Mouse (Mus musculus): ENCODE results near the gene Fxyd2.

The Fxyd2 gene

DNA sequence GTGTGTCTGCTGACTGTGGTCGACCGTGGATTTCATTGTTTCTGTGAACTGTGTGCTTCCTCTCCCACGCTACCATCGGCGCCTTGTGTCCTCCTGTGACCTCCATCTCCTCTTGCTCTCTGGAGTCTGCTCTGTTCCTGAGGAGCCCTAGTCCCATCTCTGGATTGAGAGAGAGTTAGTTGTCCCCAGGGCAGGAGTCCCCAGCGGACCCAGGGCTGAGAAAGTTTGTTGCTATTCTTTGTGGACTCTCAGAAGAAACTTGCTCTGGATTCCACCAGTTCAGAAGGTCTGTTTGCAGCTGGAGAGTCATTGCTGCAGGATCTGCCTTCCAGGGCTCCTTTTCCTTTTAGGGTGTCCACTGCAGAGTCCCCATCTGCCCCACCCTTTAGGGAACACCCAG is 4.3 kb upstream of the Fxyd2 start:
- no peak for DNase-seq

DNA sequence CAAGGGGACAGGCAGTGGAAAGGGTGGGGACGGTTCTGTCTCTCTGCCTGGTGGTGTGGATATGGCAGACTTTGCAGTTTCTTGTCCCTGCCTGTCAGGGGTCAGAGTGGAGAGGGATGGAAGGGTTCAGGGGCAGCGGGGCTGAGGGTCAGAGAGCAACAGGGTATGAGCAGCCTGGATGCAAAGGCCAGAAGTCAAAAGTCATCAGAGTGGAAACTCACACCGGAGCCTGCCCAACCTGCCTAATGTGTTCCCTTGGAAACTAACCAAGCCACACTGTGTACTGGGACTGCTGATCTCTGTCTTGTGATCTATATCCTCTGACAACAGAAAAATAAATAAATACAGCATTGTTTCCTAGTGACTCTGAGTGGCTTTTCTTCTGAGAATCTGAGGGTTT is 3.7 kb upstream of the Fxyd2 start:
- no peak for DNase-seq

DNA sequence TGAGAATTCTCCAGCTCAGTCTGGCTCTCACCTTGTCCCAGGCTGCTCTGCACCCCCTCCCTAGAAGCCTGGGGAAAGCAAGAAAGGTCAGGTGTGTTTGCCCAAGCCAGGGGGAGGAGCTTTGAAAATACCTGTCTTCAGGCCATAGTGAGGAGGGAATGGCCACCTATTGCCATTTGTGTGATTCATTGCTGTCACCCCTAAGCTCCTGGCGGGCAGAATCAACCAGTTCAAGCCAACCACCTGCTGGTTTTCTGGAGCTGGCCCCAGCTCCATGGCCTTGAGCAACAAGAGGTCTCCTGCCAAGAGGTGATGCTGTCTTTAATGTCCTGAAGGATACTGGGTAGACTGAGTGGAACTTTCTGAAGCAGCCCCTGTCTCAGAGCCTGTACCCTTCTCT is 1.1 kb upstream of the Fxyd2 start:
- DNase-seq = peak in 1 of 2 experiments; percentile 51

DNA sequence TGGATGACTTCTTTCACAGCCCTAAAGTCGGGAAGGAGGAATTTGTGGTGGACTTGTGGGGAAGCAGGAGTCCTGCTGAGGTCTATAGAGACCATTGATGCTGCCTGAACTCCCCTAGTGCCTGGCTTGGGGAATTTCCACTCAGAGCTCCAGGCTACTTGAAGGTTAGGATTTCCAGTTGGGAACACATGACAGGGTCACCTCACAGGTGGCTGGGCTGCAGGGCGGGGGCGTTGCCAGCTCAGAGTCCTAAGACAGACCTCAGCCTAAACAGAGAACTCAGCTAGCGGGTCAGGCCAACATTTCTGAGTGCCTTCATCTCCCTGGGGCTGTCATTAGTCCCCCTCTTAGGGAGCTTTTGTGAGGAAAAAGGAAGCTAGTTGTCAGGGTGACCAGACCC is 2.4 kb downstream of the Fxyd2 start:
- DNase-seq = peak in 1 of 2 experiments; percentile 64

DNA sequence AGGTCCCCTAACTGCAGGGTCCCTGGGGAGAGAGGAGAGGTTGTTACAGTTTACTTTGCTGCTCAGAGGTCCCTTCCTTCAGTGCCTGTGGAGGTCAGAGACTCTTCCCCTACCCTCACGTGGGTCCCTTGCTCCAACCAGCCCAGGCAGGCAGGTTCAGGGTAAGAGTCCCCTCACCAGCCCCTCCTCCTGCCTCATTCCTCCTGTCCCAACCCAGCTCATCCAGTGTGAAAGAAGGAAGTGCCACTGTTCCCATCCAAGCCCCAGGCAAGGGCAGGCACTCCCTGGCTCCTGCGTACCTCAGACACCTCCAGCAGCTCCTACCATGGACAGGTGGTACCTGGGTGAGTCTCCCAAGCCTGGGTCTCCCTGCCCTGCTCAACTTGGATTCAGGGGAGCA is 3.5 kb downstream of the Fxyd2 start:
- DNase-seq = peak in 1 of 2 experiments; percentile 56

DNA sequence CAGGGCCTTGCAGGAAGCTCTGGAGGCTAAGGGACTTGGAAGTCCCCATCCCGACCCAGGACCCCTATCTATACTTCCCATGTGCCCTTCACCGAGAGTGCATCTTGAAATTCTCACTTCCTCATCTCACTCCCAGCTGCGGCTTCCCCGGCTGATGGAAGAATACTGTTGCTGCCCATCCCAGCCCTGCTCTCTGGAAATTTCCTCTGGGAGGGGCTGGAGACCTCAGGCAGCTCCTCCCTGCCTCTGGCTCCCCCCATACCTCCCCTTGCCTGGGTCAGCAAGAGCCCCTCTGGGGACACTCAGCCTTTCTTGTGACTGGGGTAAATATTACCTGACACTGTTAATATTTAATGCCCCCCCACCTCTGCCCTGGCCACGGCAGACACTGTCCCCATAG is 6.2 kb downstream of the Fxyd2 start:
- peak; percentile 51 to 69 for DNase-seq

DNA sequence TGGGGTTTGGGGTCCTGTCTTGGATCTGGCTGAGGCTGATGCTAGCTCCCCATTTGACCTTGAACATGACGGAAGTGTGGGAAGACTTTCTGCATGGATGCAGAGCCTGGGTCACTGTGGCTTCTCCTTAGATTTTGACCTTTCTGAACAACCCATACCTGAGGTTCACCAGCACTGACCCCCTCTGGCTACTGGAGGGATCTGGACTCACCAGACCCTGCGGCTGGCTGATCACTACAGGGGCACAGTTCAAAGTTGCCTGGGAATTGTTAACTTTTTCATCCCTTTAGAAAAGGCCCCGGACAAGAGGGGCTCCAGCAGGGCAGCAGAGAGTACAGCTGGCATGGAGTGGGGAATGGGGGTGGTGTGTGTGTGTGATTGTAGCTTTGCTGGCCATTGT is 7.3 kb downstream of the Fxyd2 start:
- peak in 1 of 2 experiments; percentile 53 for DNase-seq

DNA sequence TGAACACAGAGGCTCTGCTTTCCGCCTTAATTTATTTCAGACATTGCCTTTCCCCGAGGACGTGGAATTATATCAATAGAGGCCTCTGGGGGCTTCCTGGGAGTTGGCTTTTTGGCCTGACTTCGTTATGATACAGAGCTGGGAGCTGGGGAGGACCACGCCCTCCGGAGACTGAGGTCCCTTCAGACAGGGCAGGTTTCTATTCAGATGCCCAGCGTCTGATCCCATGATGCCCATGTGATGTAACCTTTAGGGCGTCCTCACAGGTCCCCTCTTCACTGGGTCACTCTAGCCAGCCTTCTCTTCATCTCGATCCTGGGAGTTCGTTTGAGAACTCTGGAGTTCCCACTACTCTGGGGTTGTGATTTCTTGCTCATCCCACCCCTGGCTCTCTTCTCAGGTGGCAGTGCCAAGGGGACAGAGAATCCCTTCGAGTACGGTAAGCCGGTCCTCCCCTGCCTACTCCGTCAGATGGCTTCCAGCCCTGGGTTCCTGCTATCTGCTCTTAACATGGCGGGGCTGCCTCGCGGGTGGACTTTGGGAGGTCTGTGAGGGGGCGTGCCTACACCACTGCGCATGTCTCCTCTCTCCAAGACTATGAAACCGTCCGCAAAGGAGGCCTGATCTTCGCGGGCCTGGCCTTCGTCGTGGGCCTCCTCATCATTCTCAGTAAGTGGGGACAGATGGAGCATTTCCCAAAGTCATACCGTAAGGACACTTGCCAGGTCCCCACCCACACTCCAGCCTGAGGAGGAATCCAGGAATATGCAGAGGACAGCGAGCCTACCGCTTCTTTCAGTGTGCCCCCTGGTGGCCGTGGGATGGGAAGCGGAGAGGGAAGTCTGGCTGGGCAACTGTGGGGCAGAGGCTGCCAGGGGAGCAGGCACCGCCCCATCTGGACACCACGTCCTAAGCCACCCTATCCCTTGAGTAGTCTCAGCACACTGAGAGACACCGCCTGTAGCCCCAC is 8.5 kb downstream of the Fxyd2 start:
- DNase-seq = peak; percentile 91 to 93

DNA sequence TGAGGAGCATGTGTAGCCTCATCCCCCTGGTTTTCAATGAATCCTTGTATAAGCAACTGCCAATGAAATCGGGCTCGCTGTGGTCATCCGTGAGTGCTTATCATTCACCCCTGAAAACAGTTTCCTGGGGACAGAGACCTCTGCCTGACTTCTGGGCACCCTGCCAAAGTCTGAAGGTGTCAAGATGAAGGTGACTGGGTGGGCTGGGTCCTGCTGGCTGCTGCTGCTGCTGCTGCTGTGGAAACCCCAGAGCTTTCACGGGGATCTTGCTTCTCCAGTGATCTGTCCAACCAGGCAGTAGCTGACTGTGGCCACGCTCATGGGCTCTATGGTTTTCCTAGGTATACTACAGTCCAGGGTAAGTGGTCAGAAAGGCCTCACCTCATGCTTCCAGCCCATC is 10.7 kb downstream of the Fxyd2 start:
- no peak for DNase-seq

DNA sequence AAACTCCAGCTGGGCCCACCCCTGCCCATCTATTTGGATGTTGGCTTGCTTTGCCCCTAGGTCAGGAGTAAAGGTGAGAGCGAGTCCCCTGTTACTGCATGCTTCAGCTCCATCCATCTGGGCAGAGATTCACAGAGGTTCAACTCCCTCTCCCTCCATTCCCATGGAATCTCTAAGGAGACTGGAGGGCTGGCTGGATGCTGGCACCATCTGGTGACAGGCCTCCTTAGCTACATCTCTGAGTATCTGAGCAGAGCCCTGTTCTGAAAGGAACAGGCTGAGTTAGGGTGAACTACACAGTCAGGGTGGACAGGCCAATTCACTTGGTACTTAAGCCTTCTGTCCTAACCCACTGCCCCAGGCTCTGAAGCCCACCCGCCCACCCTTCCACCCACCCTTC is 11.1 kb downstream of the Fxyd2 start:
- no peak for DNase-seq

DNA sequence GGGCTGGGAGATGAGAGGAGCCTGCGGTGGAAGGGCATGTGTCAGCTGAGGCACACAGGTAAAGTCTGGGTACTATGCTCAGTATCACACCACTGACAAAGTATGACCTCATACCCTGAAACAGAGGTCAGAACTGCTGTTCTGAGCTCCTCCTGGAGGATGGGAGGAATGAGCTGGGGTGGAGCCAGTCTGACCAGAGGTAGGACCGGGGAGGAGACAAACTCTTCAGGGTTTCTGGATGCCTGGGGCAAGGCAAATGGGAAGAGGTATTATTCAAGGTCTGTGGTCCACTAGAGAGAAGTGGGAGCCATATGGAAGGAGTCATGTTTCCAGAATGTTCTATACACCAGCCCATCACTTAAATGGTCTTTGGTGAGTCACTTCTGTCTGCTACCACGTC is 11.6 kb downstream of the Fxyd2 start:
- DNase-seq = no peak

DNA sequence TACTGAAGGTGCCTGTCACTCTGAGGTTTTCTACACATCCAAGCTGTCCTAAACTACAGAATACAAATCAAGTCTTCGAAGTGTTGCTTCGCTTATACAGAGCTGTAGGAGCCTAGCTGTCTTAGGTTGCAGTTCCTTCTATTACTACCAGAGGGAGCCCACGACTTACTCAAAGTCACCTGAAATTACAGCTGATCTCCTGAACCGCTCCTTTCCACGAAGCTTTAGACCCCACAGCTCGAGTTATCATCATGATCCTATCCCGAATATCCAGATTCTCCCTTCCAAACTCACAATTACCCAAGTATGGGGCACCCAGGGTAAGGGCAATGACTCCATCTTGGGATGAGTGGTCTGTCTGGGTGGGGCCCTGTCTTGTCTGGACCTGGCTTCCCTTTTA is 12.3 kb downstream of the Fxyd2 start:
- DNase-seq = peak in 1 of 2 experiments; percentile 55

DNA sequence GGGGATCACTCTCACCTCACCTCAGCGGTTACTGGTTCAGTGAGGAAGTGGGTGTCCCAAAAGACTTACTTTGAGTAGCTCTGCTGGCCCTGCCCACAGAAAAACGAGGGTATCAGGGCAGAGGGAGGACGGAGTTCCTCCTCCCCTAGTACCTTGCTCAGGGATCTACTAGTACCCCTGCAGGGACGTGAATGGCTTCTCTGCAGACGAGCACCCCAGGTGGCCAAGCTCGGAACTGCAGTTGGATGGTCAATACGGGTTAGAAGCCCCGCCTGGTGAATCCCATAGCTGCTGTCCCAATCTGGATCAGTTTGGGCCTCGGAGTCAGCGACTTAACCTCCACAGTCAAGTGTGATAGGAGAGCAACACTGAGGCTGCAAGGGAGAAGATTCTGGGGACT is 12.8 kb downstream of the Fxyd2 start:
- DNase-seq = peak; percentile 96 to 97

DNA sequence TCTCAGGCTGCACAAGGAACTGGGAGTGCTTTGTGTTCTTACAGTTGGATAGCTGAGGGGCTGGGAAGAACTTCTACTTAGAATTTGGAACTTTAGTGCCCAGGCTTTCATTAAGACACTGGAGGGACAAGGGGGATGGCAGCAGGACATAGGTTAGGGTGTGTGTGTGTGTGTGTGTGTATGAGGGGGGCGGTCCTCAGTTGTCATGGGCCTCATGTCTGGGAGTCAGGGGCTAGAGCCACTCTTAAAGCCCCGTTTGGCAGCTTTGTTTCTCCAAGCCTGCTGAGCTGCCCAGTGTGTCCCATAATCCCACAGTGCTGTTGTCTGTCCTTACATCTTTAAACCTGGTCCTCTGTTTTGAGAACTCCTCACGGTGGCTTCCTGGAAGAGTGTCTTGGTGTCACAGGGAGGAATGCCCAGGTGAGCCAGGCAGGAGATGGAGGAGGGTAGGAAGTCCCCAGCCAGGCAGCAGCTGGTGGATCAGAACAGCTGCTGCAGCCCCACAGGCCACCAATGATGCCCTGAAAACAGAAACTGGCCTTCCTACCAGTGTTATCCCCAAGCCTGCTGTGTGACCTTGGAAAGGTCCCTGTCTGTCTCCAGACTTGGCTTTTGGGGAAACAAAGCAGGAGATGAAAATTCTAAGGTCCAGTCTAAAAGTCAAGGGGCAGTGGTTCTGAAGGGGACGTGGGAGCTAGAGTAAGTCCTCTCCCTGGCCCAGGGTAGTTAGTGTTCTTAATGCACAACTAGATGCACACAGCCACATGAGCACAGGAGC is 13.4 kb downstream of the Fxyd2 start:
- DNase-seq = no peak

DNA sequence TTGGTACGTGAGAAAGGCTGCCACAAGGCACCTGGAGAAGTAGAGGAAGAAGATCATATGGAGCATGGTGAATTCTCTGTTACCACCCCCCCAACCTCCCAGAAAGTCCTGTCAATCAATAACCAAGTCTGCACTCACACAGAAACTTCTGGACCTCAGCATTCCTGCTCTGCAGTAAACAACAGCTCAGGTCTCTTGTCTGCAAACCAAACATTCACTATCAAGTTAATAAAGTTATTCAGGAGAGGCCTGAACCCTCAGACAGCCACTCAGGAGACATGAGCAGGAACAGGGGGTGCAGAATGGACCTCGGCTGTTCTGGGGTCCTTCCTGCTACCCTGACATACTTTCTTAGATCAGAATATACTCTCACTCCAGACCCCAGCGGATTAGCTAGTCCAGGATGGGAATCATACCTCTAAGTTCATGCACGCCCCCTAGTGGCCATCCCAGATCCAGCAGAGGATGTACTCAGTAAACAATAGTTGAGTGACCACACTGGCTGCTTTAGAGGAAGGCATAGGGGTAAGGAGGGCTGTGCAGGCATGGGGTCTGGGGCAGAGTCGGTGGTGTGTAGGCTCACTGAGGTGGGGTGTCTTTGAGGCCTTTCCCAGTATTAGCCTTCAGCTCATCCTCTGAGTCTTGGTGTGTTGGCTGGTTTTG is 14.1 kb downstream of the Fxyd2 start:
- DNase-seq = peak; percentile 82 to 87

DNA sequence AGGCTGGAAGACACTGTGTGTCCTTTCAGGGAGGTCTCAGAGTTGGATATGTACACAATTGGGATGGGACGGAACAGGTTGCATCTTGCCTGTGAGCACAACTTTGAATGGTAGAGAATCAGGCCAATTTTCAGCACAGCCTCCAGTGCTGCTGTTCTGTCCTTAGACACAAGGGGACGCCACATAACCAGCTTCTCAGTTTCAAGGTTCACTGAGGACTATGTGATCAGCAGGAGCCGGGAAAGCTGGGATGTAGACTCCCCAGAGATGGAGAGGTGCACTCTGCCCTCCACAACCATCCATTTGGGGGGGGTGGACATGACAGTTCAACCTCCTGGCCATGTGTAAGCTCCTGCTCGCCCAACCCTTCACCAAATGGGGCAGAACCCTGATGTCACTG is 16.4 kb downstream of the Fxyd2 start:
- DNase-seq = peak; percentile 80 to 81

DNA sequence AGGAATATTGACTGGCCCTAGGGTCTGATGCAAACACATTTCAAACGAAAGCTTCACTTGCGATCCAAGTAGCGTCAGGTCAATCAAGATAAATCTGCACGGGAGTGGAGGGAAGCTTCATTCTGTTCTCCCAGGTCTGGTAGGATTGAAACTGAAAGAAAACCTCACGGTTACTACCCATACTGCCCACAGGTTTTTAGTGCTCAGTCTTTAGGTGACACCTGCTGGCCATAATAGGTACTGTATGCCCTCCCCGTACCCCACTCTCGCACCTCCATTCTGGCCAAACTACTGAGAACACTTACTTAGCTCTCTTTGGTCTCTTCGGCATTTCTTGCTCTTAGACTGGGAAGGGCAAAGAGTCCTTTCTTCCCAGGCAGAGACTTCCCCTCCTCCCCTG is 17.8 kb downstream of the Fxyd2 start:
- DNase-seq = peak; percentile 70 to 75

DNA sequence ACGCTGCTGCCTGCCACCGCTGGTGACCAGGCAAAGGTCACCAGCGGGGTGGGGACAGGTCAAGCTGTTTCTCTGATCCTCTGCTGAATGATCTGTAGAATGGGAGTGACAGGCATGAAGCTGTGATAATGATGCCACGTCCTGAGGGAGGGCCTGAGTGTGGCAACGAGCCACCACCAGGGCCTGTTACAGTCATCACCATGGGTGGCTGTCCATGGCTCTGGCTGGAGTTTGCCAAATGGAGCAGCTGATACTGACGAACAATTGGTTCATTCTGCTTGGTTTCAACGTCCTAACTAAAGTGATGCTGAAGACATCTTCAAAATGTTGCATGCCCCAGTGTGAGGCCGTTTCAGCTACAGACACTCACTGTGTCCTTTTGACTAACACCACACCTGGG is 18.8 kb downstream of the Fxyd2 start:
- no peak for DNase-seq

DNA sequence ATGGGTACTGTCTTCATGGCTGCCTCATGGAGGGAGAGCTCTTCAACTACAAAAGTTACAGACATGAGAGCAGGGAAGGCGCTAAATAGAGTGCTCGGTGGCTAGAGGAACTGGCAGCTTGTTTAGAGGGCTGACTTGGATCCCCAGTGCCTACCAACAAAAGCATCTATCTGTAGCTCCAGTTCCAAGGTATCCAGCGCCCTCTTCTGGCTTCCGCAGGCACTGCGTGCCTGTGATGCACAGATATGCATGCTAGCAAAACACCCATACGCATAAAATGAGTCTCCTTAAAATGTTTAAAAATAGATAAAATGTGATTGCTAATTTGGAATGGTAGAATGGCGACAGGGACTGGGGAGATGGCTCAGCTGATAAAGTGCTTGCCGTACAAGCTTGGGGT is 21.7 kb downstream of the Fxyd2 start:
- DNase-seq = no peak

DNA sequence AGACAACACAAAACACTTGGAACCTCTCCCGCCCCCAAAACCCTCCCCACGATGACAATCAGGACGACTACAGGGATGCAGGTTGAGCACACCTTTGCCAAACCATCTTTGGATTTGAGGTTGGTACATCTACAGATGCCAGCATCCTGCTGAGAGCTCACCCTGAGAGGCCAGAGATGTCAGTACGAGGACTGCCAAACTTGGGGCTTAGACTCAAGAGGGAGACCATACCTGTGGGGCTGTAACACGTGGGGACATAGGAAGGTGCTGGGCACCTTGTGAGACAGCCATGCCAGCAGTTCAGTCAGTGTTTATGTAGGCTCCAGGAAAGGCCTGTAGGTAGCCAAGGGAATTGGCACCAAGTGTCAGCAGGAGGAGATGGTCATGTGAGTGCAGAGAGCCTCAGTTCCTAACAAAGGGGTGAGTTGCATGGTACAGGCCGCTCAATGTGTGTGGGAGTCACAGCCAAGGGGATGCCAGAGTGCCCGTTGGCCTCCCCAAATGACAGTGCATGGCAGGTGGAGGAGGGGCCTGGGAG is 23.4 kb downstream of the Fxyd2 start:
- DNase-seq = no peak

DNA sequence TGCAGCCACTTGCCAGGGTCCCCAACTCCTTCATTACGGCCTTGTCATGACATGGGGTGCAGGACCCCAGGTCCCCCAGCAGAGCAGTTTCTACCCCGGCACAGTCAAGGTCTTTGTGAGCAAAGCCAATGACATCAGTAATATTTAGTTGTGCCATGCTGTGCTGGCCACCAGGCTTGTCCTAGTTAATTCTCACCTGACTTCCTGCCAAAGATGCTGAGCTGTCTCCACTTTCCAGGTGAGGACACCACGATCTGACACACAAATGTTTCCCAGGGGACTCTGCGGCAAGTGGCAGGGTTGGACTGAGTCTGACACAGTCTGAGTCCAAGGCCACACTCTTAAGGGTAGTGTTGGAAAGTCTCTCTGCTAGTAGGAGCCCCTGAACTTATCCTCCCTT is 27.0 kb downstream of the Fxyd2 start, which contains the start of gene Dscaml1:
Gene Dscaml1 (plus strand): TSS at position 173 of the 400 bp plus-strand sequence.
- no peak for DNase-seq

DNA sequence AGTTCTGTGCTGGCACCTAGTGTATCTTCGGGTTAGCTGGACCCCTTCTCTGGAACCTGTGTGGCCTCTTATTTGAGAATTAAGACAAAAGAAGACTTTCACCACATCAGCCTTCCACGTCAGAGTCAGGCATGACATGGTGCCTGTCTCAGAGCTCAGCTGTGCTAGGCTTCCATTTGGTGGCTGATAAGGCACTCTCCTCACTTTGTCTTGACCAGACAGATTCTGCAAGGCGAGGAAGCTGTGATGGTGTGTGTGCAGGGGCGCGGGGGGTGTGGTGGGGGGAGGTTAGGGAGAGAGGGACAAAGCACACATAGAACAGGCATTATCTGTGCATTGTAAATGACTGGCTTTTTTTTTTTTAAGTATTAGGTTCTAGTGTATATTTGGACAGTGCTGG is 29.9 kb downstream of the Fxyd2 start:
- DNase-seq = no peak
